Mouse (Mus musculus): ENCODE measurements around the gene Gm34302. TPM values are rescaled to one million over a fixed set of nuclear protein-coding genes. Genes with fewer than 3 reads are reported as not detected.

The Gm34302 gene
- not detected in 2 replicates for polyA plus RNA-seq (2012; ENCODE audit: low replicate concordance)

DNA sequence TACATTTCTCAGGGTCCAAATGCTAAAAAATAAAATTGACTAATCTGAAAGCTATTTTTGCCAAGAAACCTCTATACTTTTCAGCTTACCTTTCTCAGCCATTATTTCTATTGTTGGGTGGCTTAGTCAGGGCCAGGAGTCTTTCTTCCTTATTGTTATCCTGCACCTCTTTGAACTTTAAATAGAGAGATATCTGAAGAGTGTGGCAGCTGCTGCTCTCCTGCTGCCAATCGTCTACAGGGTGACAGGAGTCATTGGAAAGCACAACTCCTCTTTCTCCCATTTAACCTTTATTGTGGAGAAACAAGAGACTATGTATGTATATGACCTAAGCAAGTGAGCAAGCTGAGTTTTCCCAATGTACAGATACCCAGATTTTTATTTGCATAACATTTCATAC, at the start of gene Gm34302:
Gm34302 (minus strand) TSS at position 154 of the 400 bp plus-strand sequence.

Other genes starting within 250 kb of the Gm34302 start
- 0.01 and 0.18 TPM in 2 replicates for gene Mme, start 242.3 kb downstream of the Gm34302 start, polyA plus RNA-seq (2012; ENCODE audit: low replicate concordance)

Measured in hematopoietic multipotent progenitor cell, adult 10-12 weeks (in vitro differentiated cells).